Mouse (Mus musculus) ES-E14 (cell line): ENCODE measurements around the gene Zbtb5. TPM values are rescaled to one million over a fixed set of nuclear protein-coding genes. Genes with fewer than 3 reads are reported as not detected.
"Not testable (repeated sequence)": the region's sequence is repeated elsewhere in the genome, so short reads cannot be mapped to it uniquely, and the experiment has no call there.

ENCODE experiments used
- DNase-seq: peaks from one replicate; pipeline ENCODE4 v3.0.0-alpha.2; 2013; ENCODE audit warnings: low read depth, low spot score
- H3K27ac ChIP-seq: 2 replicates; pipeline ENCODE4 v1.5.1; 2012; ENCODE audit warnings: low read depth, mild to moderate bottlenecking, low read length, moderate library complexity, mixed read lengths; ENCODE audit not compliant: poor library complexity, insufficient read depth, severe bottlenecking
- H3K36me3 ChIP-seq: 2 replicates; pipeline ENCODE4 v1.6.1; 2012; ENCODE audit warnings: mild to moderate bottlenecking, low read length, moderate library complexity, mixed read lengths; ENCODE audit not compliant: control insufficient read depth, poor library complexity, insufficient read depth, severe bottlenecking
- H3K4me1 ChIP-seq, 2 experiments: fragments of 150-350 bp in 1 of 2; sonication (generic) in 1 of 2; 2 replicates each; pipeline ENCODE4 v1.6.1; 2012; ENCODE audit warnings: low read length in 2 of 2, mild to moderate bottlenecking in 1 of 2, mixed read lengths in 1 of 2; ENCODE audit not compliant: control insufficient read depth in 2 of 2, insufficient read depth in 2 of 2, poor library complexity in 1 of 2
- H3K4me3 ChIP-seq, 2 experiments: fragments of 150-350 bp in 1 of 2; sonication (generic) in 1 of 2; 2 replicates each; pipeline ENCODE4 v1.5.1; 2012; ENCODE audit warnings: low read length in 2 of 2, low read depth in 1 of 2, mild to moderate bottlenecking in 1 of 2, mixed read lengths in 1 of 2; ENCODE audit not compliant: insufficient read depth in 1 of 2, poor library complexity in 1 of 2, severe bottlenecking in 1 of 2
- H3K9ac ChIP-seq: 2 replicates; pipeline ENCODE4 v1.6.1; 2012; ENCODE audit warnings: low read depth, mild to moderate bottlenecking, low read length, mixed read lengths; ENCODE audit not compliant: poor library complexity, insufficient read depth, severe bottlenecking
- H3K9me3 ChIP-seq: fragments of 150-350 bp; sonication (generic); 2 replicates; pipeline ENCODE4 v1.6.1; 2012; ENCODE audit warnings: low read depth, mild to moderate bottlenecking, low read length; ENCODE audit not compliant: control insufficient read depth, insufficient read depth
- CHD2 ChIP-seq: IDR thresholded peaks from 2 replicates; pipeline ENCODE4 v1.6.1; 2014; ENCODE audit warnings: mild to moderate bottlenecking, low read depth, low read length, inconsistent platforms
- HCFC1 ChIP-seq: IDR thresholded peaks from 2 replicates; pipeline ENCODE4 v1.6.1; 2012; ENCODE audit warnings: low read length, inconsistent platforms, borderline replicate concordance; ENCODE audit not compliant: insufficient read depth
- ZC3H11A ChIP-seq: IDR thresholded peaks from 2 replicates; pipeline ENCODE4 v1.6.1; 2012; ENCODE audit warnings: low read depth, mild to moderate bottlenecking, inconsistent platforms, low read length, borderline replicate concordance
- ZNF384 ChIP-seq: IDR thresholded peaks from 2 replicates; pipeline ENCODE4 v1.6.1; 2012; ENCODE audit warnings: low read depth, low read length, inconsistent platforms
- in situ Hi-C, 2 experiments: fragments of 600-800 bp; cut with MboI; formaldehyde crosslinking; loops; one replicate each; pipeline ENCODE4 v1.15.1; 2025; ENCODE audit warnings: low sequenced_read_pairs in 2 of 2, inconsistent platforms in 1 of 2; ENCODE audit not compliant: unreplicated experiment in 2 of 2
- total RNA-seq: library from RNA; depleted of rRNA; stranded (reverse); fragments of 300-350 nt; gene quantifications from 2 replicates; pipeline ENCODE4 v1.2.3, GENCODE M21; 2012

Zbtb5 gene
- total RNA-seq, 1 experiment: 8.2 TPM

GRCm38 (mm10) chr4:45047286-45047887 lies 35.2 kb upstream of the Zbtb5 start:
- TF ChIP-seq CHD2: no peak
- in situ Hi-C loops: no loop called here
- H3K4me3 ChIP-seq: no peak overlapping the region
- no peak for DNase-seq
- no peaks in the 10 kb centered on the region for H3K4me1 ChIP-seq
- no peak overlapping the region for H3K27ac ChIP-seq
- H3K36me3 ChIP-seq: no peaks in the 10 kb centered on the region
- no peaks in the 10 kb centered on the region for H3K9me3 ChIP-seq
- H3K9ac ChIP-seq: no peak overlapping the region

GRCm38 (mm10) chr4:45046679-45047078 lies 34.5 kb upstream of the Zbtb5 start:
- DNase-seq: no peak
- H3K9me3 ChIP-seq: no peaks in the 10 kb centered on the region
- H3K27ac ChIP-seq: no peak overlapping the region
- H3K9ac ChIP-seq: no peak overlapping the region
- no peaks in the 10 kb centered on the region for H3K4me1 ChIP-seq
- no peak overlapping the region for H3K4me3 ChIP-seq
- in situ Hi-C loops: no loop called here
- TF ChIP-seq HCFC1: no peak
- no peak for TF ChIP-seq CHD2
- no peaks in the 10 kb centered on the region for H3K36me3 ChIP-seq

DNA sequence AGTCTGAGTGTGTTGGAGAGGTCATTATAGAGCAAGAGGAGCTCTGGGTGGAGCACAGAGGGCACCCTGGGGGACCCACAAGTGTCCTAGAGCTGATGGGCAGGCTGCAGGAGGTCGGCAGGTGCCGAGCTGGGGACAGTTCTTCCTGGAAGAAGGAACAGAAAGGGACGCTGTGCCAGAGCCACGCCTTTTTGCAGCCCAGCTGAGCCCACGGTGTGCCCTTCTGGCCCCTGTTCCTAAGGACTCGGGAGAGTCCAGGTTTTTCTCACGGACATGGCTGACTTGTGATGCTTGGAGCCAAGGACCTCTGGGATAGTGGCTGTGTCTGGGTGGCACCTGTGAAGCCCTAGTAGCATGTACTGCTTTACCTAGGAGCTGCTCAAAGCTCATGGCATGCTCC lies 28.6 kb upstream of the Zbtb5 start:
- Histone ChIP-seq H3K4me1 (no peaks in the 10 kb centered on the region), H3K9me3 (no peaks in the 10 kb centered on the region), H3K27ac (no peak overlapping the region), H3K4me3 (no peak overlapping the region), H3K9ac (no peak overlapping the region), H3K36me3 (no peaks in the 10 kb centered on the region)
- in situ Hi-C loops: no loop called here
- DNase-seq: no peak
- TF ChIP-seq CHD2 (no peak), ZC3H11A (no peak), HCFC1 (no peak), ZNF384 (no peak)

GRCm38 (mm10) chr4:45039546-45039945 lies 27.3 kb upstream of the Zbtb5 start:
- H3K9me3 ChIP-seq, H3K4me3 ChIP-seq, in situ Hi-C loops, H3K9ac ChIP-seq, H3K36me3 ChIP-seq, H3K4me1 ChIP-seq, H3K27ac ChIP-seq, DNase-seq: not testable (repeated sequence)

DNA sequence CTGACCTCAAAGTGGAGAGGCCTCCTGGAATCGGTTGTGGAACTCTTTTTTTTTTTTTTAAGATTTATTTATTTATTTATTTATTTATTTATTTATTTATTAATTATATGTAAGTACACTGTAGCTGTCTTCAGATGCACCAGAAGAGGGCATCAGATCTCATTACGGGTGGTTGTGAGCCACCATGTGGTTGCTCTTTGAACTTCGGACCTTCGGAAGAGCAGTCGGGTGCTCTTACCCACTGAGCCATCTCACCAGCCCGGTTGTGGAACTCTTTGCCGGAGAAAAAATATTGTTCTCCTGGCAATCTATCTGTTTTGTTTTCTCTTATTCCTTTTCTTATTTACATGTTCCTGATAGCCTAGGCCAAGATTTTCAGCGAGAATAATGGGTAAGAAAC lies 26.7 kb upstream of the Zbtb5 start:
- H3K27ac ChIP-seq, H3K4me1 ChIP-seq, H3K9me3 ChIP-seq, H3K9ac ChIP-seq, H3K4me3 ChIP-seq, in situ Hi-C loops, H3K36me3 ChIP-seq, DNase-seq: not testable (repeated sequence)
